Mouse (Mus musculus) myocyte (in vitro differentiated cells): Measurements from ENCODE around the gene Fut2. TPM values are rescaled to one million over a fixed set of nuclear protein-coding genes. Genes with fewer than 3 reads are reported as not detected.

Experiments
- H3K27me3 ChIP-seq: one replicate; pipeline ENCODE4 v1.6.1; 2011; ENCODE audit not compliant: control insufficient read depth, insufficient read depth, insufficient read length
- H3K36me3 ChIP-seq: one replicate; pipeline ENCODE4 v1.6.1; 2011; ENCODE audit not compliant: control insufficient read depth, insufficient read depth
- H3K4me2 ChIP-seq: one replicate; pipeline ENCODE4 v1.6.1; 2011; ENCODE audit warnings: low read depth, control low read depth
- H3K4me3 ChIP-seq: one replicate; pipeline ENCODE4 v1.5.1; 2011; ENCODE audit warnings: mild to moderate bottlenecking, control low read depth, moderate library complexity
- H3K79me2 ChIP-seq: one replicate; pipeline ENCODE4 v1.6.1; 2011; ENCODE audit not compliant: control insufficient read depth, insufficient read depth
- H3ac ChIP-seq: one replicate; pipeline ENCODE4 v1.6.1; 2011; ENCODE audit not compliant: control insufficient read depth, insufficient read length
- CEBPB ChIP-seq: IDR thresholded peaks from 2 replicates; pipeline ENCODE4 v1.6.1; 2011; ENCODE audit warnings: mild to moderate bottlenecking, moderate library complexity; ENCODE audit not compliant: poor library complexity, insufficient read depth, severe bottlenecking
- E2F4 ChIP-seq: IDR thresholded peaks from one replicate; pipeline ENCODE4 v1.6.1; 2011; ENCODE audit warnings: mild to moderate bottlenecking, control low read depth, moderate library complexity; ENCODE audit not compliant: insufficient read depth
- MAX ChIP-seq: IDR thresholded peaks from one replicate; pipeline ENCODE4 v1.6.1; 2011; ENCODE audit warnings: low read depth, mild to moderate bottlenecking, control low read depth
- MYOD1 ChIP-seq, 3 experiments: IDR thresholded peaks; one replicate each; pipeline ENCODE4 v1.6.1; 2011; ENCODE audit warnings: control low read depth in 2 of 3, low read depth in 2 of 3, mild to moderate bottlenecking in 2 of 3, moderate library complexity in 1 of 3; ENCODE audit not compliant: insufficient read length in 2 of 3, control insufficient read depth in 1 of 3
- MYOG ChIP-seq, 3 experiments: IDR thresholded peaks; one replicate each; pipeline ENCODE4 v1.6.1; 2011; ENCODE audit warnings: control low read depth in 2 of 3, low read depth in 2 of 3, mild to moderate bottlenecking in 2 of 3; ENCODE audit not compliant: insufficient read length in 2 of 3, control insufficient read depth in 1 of 3, insufficient read depth in 1 of 3
- POLR2A ChIP-seq: IDR thresholded peaks from one replicate; pipeline ENCODE4 v1.6.1; 2011; ENCODE audit warnings: low read depth, mild to moderate bottlenecking, control low read depth, moderate library complexity; ENCODE audit not compliant: insufficient read length
- POLR2AphosphoS2 ChIP-seq: IDR thresholded peaks from one replicate; pipeline ENCODE4 v1.6.1; 2011; ENCODE audit warnings: low read depth, control low read depth; ENCODE audit not compliant: insufficient read length
- REST ChIP-seq: IDR thresholded peaks from one replicate; pipeline ENCODE4 v1.6.1; 2011; ENCODE audit warnings: mild to moderate bottlenecking, control low read depth, moderate library complexity; ENCODE audit not compliant: insufficient read depth, insufficient read length
- SRF ChIP-seq: IDR thresholded peaks from one replicate; pipeline ENCODE4 v1.6.1; 2011; ENCODE audit warnings: low read depth; ENCODE audit not compliant: control insufficient read depth, insufficient read length
- TCF12 ChIP-seq: IDR thresholded peaks from one replicate; pipeline ENCODE4 v1.6.1; 2011; ENCODE audit warnings: mild to moderate bottlenecking, control low read depth; ENCODE audit not compliant: poor library complexity, insufficient read depth, severe bottlenecking
- TCF3 ChIP-seq: IDR thresholded peaks from one replicate; pipeline ENCODE4 v1.6.1; 2011; ENCODE audit warnings: low read depth, control low read depth; ENCODE audit not compliant: insufficient read length
- USF1 ChIP-seq: IDR thresholded peaks from one replicate; pipeline ENCODE4 v1.6.1; 2011; ENCODE audit warnings: low read depth, mild to moderate bottlenecking, control low read depth, moderate library complexity
- polyA plus RNA-seq: library from polyadenylated mRNA; unstranded; fragments of >200 nt; fragmentation: generic; extraction: Trizol; gene quantifications from one replicate; pipeline ENCODE4 v1.2.1, GENCODE M21; 2012; ENCODE audit warnings: missing spikeins

Gene Fut2
- polyA plus RNA-seq, 1 experiment: 0.41 TPM

- H3K4me3 ChIP-seq: no peak overlapping the region
- H3ac ChIP-seq: no peak overlapping the region
- no peaks in the 10 kb centered on the region for H3K36me3 ChIP-seq
- no peaks in the 10 kb centered on the region for H3K79me2 ChIP-seq
- H3K4me2 ChIP-seq: no peak overlapping the region
- TF ChIP-seq TCF12 (no peak), POLR2A (no peak), E2F4 (no peak), TCF3 (no peak), REST (no peak), CEBPB (no peak), MAX (no peak), USF1 (no peak), SRF (no peak), POLR2AphosphoS2 (no peak), MYOG (IDR thresholded peaks at IDR 0.05; ENCODE audit: control insufficient read depth in 1 of 3, insufficient read depth in 1 of 3, insufficient read length in 2 of 3, low read depth in 2 of 3) (no peak), MYOD1 (IDR thresholded peaks at IDR 0.05; ENCODE audit: control insufficient read depth in 1 of 3, insufficient read length in 2 of 3, low read depth in 2 of 3) (no peak)
- peaks cover 16% of the 10 kb centered on the region for H3K27me3 ChIP-seq
Measured at GRCm38 (mm10) chr7:45702809-45703520, 36.8 kb upstream of the Fut2 start.

- TF ChIP-seq TCF3 (no peak), POLR2A (no peak)
- Histone ChIP-seq H3ac (no peak overlapping the region), H3K4me2 (no peak overlapping the region), H3K36me3 (no peaks in the 10 kb centered on the region), H3K79me2 (no peaks in the 10 kb centered on the region), H3K4me3 (no peak overlapping the region), H3K27me3 (peaks cover 16% of the 10 kb centered on the region)
Measured at GRCm38 (mm10) chr7:45702316-45702715, 36.1 kb upstream of the Fut2 start.

DNA sequence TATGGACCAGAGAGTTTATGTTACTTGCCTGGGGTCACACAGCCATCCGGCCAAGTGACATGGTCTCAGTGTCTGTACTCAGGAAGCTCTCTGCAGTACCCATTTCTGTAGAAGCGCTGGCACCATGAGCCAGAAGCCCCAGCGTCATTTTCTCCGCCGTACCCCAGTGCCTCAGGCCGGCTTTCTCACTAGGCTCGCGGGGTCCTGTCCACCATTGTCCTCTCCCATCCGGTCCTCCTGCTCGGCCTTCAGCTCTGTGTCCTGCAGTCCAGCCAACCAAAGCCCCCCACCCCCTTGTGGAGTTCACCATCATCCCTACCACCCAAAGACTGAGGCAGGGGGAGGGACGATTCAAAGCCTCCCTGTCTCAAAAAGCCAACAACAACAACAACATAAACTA lies 35.4 kb upstream of the Fut2 start:
- TF ChIP-seq CEBPB: no peak
- no peak for TF ChIP-seq SRF
- no peak for TF ChIP-seq POLR2A
- no peak for TF ChIP-seq MYOD1 (IDR thresholded peaks at IDR 0.05; ENCODE audit: control insufficient read depth in 1 of 3, insufficient read length in 2 of 3, low read depth in 2 of 3)
- Histone ChIP-seq H3K4me2 (peak overlapping the region; percentile 69), H3ac (no peak overlapping the region), H3K4me3 (peak overlapping the region; percentile 8), H3K36me3 (no peaks in the 10 kb centered on the region), H3K27me3 (peaks cover 16% of the 10 kb centered on the region), H3K79me2 (no peaks in the 10 kb centered on the region)

DNA sequence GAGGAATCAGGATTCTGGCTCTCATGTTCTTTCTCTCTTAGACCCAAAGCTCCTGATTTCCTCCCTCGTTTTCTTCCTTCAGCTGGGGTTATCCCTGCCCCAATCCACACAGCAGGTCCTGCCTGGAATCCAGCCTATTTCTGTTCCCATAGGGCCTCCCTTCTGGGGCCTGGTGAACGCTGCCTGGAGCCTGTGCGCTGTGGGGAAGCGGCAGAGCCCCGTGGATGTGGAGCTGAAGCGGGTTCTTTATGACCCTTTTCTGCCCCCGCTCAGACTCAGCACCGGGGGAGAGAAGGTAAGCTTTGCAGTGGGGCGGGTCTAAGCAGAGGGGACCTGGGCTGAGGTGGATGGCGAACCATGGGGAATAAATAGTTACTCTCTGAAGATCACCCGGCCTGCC lies 34.9 kb upstream of the Fut2 start:
- Histone ChIP-seq H3K36me3 (no peaks in the 10 kb centered on the region), H3K4me3 (peak overlapping the region; percentile 8), H3ac (no peak overlapping the region), H3K79me2 (no peaks in the 10 kb centered on the region), H3K27me3 (peaks cover 16% of the 10 kb centered on the region), H3K4me2 (peak overlapping the region; percentile 69)
- TF ChIP-seq TCF3 (no peak), MYOG (IDR thresholded peaks at IDR 0.05; ENCODE audit: control insufficient read depth in 1 of 3, insufficient read depth in 1 of 3, insufficient read length in 2 of 3, low read depth in 2 of 3) (no peak), SRF (no peak), POLR2A (no peak), CEBPB (no peak), TCF12 (no peak), USF1 (no peak), REST (no peak), E2F4 (no peak), MYOD1 (IDR thresholded peaks at IDR 0.05; ENCODE audit: control insufficient read depth in 1 of 3, insufficient read length in 2 of 3, low read depth in 2 of 3) (no peak), POLR2AphosphoS2 (no peak), MAX (no peak)

- H3K4me3 ChIP-seq: peak overlapping the region; percentile 8
- no peaks in the 10 kb centered on the region for H3K36me3 ChIP-seq
- H3K79me2 ChIP-seq: no peaks in the 10 kb centered on the region
- H3K4me2 ChIP-seq: peak overlapping the region; percentile 69
- no peak for TF ChIP-seq MYOG (IDR thresholded peaks at IDR 0.05; ENCODE audit: control insufficient read depth in 1 of 3, insufficient read depth in 1 of 3, insufficient read length in 2 of 3, low read depth in 2 of 3)
- TF ChIP-seq TCF12: no peak
- TF ChIP-seq MAX: no peak
- no peak for TF ChIP-seq CEBPB
- no peak for TF ChIP-seq MYOD1 (IDR thresholded peaks at IDR 0.05; ENCODE audit: control insufficient read depth in 1 of 3, insufficient read length in 2 of 3, low read depth in 2 of 3)
- TF ChIP-seq E2F4: no peak
- no peak for TF ChIP-seq SRF
- TF ChIP-seq POLR2AphosphoS2: no peak
- TF ChIP-seq USF1: no peak
- TF ChIP-seq TCF3: no peak
- TF ChIP-seq POLR2A: no peak
- TF ChIP-seq REST: no peak
- no peak overlapping the region for H3ac ChIP-seq
- H3K27me3 ChIP-seq: peaks cover 16% of the 10 kb centered on the region
Measured at GRCm38 (mm10) chr7:45700301-45701015, 34.3 kb upstream of the Fut2 start.
